Mouse (Mus musculus) spleen, adult 18-20 months (tissue): ENCODE data around the gene Il11ra1.
"Not testable (repeated sequence)": the region's sequence is repeated elsewhere in the genome, so short reads cannot be mapped to it uniquely, and the experiment has no call there.

Experiments
- DNase-seq, 2 experiments: peaks; one replicate each; pipeline ENCODE4 v3.0.0; 2022; ENCODE audit warnings: mixed read lengths in 2 of 2

The Il11ra1 gene

GRCm38 (mm10) chr4:41681176-41681575, 18.6 kb upstream of the Il11ra1 start:
- DNase-seq = no peak

- DNase-seq = no peak
These were observed 17.8 kb upstream of the Il11ra1 start for GRCm38 (mm10) chr4:41681947-41682346.

- no peak for DNase-seq
These were observed 17.0 kb upstream of the Il11ra1 start for GRCm38 (mm10) chr4:41682789-41683188.

DNA sequence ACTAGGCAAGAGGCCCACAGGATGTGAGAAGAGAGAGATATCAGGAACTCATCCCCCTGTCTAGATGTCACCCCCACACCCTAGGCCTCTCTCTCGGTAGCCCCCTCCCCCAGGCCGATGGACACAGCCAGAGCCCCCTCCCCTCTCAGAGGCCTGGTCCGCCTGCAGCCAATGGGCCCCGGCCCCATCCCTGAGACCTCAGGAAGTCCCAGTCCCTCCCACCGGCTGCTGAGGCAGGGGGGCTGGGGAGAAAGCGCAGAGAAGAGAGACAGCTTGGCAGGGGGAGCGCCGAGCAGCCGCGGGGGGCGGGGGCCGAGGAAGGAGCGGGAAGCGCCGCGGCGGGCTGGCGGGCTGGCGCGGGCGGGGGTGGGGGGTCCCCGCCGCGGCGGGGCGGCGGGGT, 16.5 kb upstream of the Il11ra1 start:
- not testable (repeated sequence) for DNase-seq

DNA sequence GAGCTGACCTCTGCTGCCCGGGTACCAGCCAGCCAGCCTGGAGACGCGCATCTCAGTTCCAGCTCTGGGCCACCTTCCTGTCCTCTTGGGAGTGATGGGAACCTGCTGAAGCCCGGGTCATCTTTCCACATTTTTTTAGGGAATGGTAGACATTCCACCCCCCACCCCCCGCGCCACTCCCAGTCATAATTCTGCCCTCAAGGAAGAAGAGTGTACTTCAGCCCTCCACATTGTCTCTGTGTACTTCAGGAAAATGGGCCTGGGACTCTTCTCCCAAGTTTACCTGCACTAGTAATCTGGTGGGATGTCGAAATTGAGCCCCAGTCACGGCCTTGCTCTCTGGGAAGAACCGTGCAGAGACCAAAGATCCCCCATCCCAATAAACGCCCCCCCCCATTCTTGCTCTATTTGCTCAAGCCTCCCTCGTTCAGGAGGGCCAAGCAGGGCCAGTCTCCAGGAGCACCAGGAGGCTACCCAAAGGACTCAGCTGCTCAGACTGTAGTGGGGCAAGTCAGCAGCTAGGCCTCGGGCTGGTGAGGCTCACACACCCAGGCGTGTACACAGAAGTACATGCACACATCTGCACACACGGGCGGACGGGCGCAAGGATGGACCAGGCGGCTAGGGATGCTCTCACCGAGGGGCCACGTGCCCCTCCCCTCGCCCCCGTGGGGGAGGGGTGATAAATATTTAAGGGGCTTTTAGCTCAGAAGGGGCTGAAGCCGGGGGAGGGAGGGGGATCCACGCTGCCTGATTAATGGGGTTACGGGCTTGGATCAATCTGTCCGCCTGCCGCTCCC, 15.5 kb upstream of the Il11ra1 start:
- not testable (repeated sequence) for DNase-seq

- DNase-seq = not testable (repeated sequence)
These were observed 14.8 kb upstream of the Il11ra1 start for GRCm38 (mm10) chr4:41684931-41685453.

DNA sequence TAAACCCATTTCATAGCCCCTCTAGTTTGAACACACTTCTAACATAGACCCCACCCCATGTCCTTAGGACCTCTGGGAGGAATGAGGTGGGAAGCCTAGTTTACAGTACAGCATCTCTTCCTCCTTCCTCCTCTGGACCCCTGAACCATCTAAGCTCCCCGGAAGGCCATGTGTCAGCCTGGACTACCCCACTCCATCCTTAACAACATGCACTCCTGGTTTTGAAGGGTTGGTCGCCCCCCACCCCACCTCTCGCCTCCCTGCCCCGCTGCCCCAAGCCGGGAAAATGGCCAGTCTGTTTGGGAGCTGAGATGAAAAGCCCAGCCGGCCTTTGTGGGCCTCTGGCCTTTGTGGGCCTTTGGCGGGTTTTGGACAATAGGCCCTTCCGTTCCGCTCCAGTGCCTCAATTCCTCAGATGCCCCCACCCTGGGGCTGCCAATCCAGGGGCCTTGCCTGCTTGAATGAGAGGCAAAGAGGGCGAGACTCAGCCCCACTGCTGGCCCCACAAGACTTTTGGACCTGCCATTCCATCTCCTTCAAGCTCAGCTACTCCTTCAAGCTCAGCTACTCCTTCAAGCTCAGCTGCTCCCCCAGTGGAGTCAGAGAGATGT, 13.8 kb upstream of the Il11ra1 start:
- DNase-seq = not testable (repeated sequence)

- DNase-seq = not testable (repeated sequence)
These were observed 11.2 kb upstream of the Il11ra1 start for GRCm38 (mm10) chr4:41688562-41688961.

DNA sequence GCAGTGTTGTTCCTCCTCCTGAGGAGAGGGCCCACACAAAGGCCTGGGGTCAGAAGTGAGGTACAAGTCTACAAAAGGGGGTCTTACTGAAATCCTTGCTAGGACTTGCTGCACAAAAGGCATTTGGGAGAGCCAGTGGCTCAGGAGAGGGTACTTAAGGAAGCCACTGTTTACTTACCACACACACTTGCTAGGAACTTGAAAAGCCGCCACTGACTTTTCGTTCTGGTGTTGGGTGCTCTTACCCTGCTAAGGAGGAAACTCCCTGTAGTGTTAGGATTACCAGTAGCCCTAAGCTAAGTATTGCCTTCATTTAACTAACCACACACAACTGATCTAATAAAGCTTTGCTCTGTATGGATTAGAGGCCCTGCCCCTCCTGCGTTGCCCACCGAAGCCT, 9.8 kb upstream of the Il11ra1 start:
- not testable (repeated sequence) for DNase-seq

DNA sequence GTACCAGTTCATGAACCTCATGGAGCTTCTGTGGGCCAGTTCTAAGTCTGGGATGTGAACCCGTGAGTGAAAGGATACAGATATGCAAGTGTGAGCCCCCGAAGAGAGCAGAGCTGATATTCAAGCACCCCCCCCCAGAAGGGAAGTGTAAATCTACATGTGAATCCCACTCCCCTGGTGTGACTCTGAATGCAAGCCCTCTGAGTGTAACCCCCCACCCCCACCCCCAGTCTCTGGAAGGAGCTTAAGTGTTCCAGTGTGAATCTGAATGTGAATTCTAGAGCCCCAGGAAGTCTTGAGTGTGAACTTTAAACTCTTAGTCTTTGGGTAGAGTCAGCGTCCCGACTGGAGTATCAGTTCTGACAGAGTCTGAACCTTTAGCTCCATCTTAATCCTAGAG, 6.3 kb upstream of the Il11ra1 start:
- DNase-seq = not testable (repeated sequence)

- not testable (repeated sequence) for DNase-seq
These were observed 4.0 kb upstream of the Il11ra1 start for GRCm38 (mm10) chr4:41695800-41696199.

- DNase-seq = not testable (repeated sequence)
These were observed 3.3 kb upstream of the Il11ra1 start for GRCm38 (mm10) chr4:41696452-41696851.

DNA sequence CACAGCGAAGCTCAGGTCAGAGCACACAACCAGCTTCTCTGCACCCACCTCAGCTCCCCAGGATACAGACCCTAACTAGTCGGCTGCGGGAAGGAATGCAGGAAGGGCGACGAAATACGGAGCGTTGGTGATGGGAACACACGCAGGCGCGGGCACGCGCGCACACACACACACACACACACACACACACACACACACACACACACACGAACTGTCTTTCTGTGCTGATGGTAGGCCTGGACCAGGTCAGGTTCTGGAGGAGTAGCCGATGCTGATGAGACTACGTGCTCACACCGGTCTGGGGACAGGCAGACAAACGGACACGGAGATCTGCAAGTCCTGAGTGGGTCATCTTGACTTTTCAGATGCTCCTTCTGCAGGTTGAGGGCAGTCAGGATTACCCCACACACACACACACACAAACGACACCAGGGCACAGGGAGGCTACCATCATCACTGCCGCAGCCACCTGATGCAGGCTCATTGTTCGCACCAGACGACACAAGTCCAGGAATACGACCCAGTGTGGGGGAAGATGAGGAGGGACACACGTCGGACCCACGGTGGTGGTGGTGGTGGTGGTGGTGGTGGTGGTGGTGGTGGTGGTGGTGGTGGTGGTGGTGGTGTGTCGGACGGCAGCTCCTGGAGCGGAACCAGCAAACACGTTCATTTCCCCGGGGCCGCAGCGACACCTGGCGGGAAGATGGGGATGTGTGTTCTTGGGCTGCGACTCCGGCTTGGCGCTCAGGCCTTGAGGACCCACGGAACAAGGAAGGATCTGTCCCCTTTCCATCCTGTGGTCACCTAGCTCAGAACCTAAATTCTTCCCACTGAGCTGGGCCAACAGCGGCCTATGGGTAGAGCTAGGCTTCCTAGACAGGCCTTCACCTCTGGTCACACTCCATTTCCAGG, 2.6 kb upstream of the Il11ra1 start, which contains the start of gene Cntfr:
Cntfr (minus strand) TSS at position 160 of the 912 bp plus-strand sequence.
- peak; percentile 48 to 78 for DNase-seq

- not testable (repeated sequence) for DNase-seq
These were observed 1.3 kb upstream of the Il11ra1 start for GRCm38 (mm10) chr4:41698421-41699016.

- DNase-seq = not testable (repeated sequence)
These were observed 435 bp downstream of the Il11ra1 start for GRCm38 (mm10) chr4:41700224-41700623.

DNA sequence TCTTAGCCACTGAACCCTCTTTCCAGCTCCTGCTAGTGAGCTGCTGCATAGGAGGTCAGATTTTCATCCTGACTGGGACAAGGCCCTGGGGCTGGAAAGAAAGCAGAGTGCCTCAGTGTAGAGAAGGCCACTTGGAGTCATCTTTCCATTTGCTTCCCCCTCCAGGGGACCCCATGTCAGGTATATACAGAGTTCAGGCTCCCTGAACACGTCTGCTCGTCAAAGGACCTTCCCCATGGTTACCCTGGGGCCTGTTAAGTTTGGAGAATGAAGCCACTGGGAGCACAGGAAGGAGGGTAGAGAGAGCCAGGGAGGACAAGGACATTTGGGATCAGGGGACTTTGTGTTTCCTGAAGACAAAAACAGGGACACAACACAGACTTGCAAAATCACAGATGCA, 2.4 kb downstream of the Il11ra1 start:
- not testable (repeated sequence) for DNase-seq

GRCm38 (mm10) chr4:41704651-41705050, 4.9 kb downstream of the Il11ra1 start:
- DNase-seq = no peak

GRCm38 (mm10) chr4:41705922-41706754, 6.3 kb downstream of the Il11ra1 start:
- no peak for DNase-seq

- peak; percentile 43 to 64 for DNase-seq
These were observed 7.3 kb downstream of the Il11ra1 start for GRCm38 (mm10) chr4:41707011-41707535.

- DNase-seq = no peak
These were observed 8.5 kb downstream of the Il11ra1 start for GRCm38 (mm10) chr4:41708192-41708745.

DNA sequence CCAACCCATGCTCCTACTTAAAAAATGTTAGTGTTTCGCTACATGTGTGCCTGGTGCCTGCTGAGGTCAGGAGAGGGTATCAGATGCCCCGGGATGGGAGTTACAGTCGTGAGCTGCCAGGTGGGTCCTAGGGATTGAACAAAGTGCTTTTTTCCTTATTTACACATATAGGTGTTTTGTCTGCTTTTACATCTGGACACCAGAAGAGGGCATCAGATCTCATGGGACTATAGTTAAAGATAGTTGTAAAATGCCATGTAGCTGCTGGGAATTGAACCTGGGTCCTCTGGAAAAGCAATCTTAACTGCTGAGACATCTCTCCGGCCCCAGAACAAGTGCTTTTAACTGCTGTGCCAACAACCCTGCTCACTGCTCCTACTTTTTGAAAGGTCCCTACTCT, 10.4 kb downstream of the Il11ra1 start:
- DNase-seq = no peak
